Mouse (Mus musculus) stomach, postnatal 0 days (tissue): ENCODE data around the gene Hagh.

Experiments used
- CTCF ChIP-seq: IDR thresholded peaks from 2 replicates; pipeline ENCODE4 v1.5.1; 2016; ENCODE audit warnings: antibody characterized with exemption, low read depth, mild to moderate bottlenecking, moderate library complexity
- EP300 ChIP-seq: optimal IDR thresholded peaks from 2 replicates; pipeline ENCODE3; 2016; ENCODE audit warnings: antibody characterized with exemption

- TF ChIP-seq CTCF (no peak), EP300 (no peak)
Observed at GRCm38 (mm10) chr17:24856589-24856988, 16.6 kb downstream of the Hagh start.
